Mouse (Mus musculus) stomach, embryonic 14.5 days (tissue): ENCODE data around the gene Prkce. TPM values are rescaled to one million over a fixed set of nuclear protein-coding genes. Genes with fewer than 3 reads are reported as not detected.

Experiments used
- ATAC-seq: fragments of 200-750 bp; cut with Nextera tagmentation; 2 replicates; pipeline ENCODE4 v1.8.0; 2017; ENCODE audit warnings: low read depth, moderate TSS enrichment; ENCODE audit not compliant: insufficient number of reproducible peaks, insufficient read depth, low FRiP score
- H3K27ac ChIP-seq: fragments of 300-500 bp; sonication (generic); 2 replicates; pipeline ENCODE4 v1.5.1; 2014; ENCODE audit warnings: mild to moderate bottlenecking, low read length, moderate library complexity, mixed read lengths
- H3K27me3 ChIP-seq: fragments of 300-500 bp; sonication (generic); 2 replicates; pipeline ENCODE4 v1.6.1; 2014; ENCODE audit warnings: low read length, control low read depth, mixed read lengths; ENCODE audit not compliant: control insufficient read depth, insufficient read depth
- H3K36me3 ChIP-seq: fragments of 300-500 bp; sonication (generic); 2 replicates; pipeline ENCODE4 v1.6.1; 2014; ENCODE audit warnings: mild to moderate bottlenecking, control low read depth, low read length, moderate library complexity, mixed read lengths; ENCODE audit not compliant: control insufficient read depth, insufficient read depth
- H3K4me1 ChIP-seq: fragments of 300-500 bp; sonication (generic); 2 replicates; pipeline ENCODE4 v1.6.1; 2014; ENCODE audit warnings: low read length, control low read depth, mixed read lengths; ENCODE audit not compliant: control insufficient read depth, insufficient read depth
- H3K4me2 ChIP-seq: fragments of 300-500 bp; sonication (generic); replicated peaks from 2 replicates; pipeline ENCODE4 v1.6.1; 2014; ENCODE audit warnings: low read depth, low read length, control low read depth
- H3K4me3 ChIP-seq: fragments of 300-500 bp; sonication (generic); 2 replicates; pipeline ENCODE4 v1.5.1; 2014; ENCODE audit warnings: low read depth, low read length, control low read depth
- H3K9ac ChIP-seq: fragments of 300-500 bp; sonication (generic); replicated peaks from 2 replicates; pipeline ENCODE4 v1.6.1; 2014; ENCODE audit warnings: low read depth, mild to moderate bottlenecking, control low read depth, low read length, moderate library complexity, mixed read lengths
- H3K9me3 ChIP-seq: fragments of 300-500 bp; sonication (generic); 2 replicates; pipeline ENCODE4 v1.6.1; 2016; ENCODE audit warnings: low read depth, low read length, control low read depth; ENCODE audit not compliant: control insufficient read depth
- WGBS: fragments of 180-500 bp; shearing (Covaris S2); extraction: QIAGEN DNeasy Blood & Tissue Kit; methylation state at CpG from one replicate; pipeline ENCODE4 v1.1.7; 2014; 5-methylcytosine and 5-hydroxymethylcytosine counted together
- polyA plus RNA-seq: library from polyadenylated mRNA; unstranded; fragments of >200 nt; fragmentation: Nextera tagmentation; extraction: Ambion mirVana; gene quantifications from 2 replicates; pipeline ENCODE4 v1.2.1, GENCODE M21; 2014

The Prkce gene
- polyA plus RNA-seq, 1 experiment from 2014 or later, result 7.3 TPM

GRCm38 (mm10) chr17:86234587-86235150, 67.1 kb downstream of the Prkce start:
- H3K36me3 ChIP-seq, result no peaks in the 10 kb centered on the region
- no peak for ATAC-seq
- H3K27me3 ChIP-seq, result no peaks in the 10 kb centered on the region
- WGBS, result 76% methylated on average over 9 of the region's 9 CpGs
- no peak overlapping the region for H3K9ac ChIP-seq
- H3K4me1 ChIP-seq, result no peaks in the 10 kb centered on the region
- no peak overlapping the region for H3K4me2 ChIP-seq
- H3K4me3 ChIP-seq, result no peak overlapping the region
- H3K27ac ChIP-seq, result no peak overlapping the region
- no peaks in the 10 kb centered on the region; the same call in 1 of the 2 replicates for H3K9me3 ChIP-seq

- no peak overlapping the region for H3K4me2 ChIP-seq
- 89% methylated on average over 10 of the region's 10 CpGs for WGBS
- no peak for ATAC-seq
Measured at GRCm38 (mm10) chr17:86236026-86236712, 68.6 kb downstream of the Prkce start.

GRCm38 (mm10) chr17:86236861-86237763, 69.5 kb downstream of the Prkce start:
- 87% methylated on average over 16 of the region's 16 CpGs for WGBS
- Histone ChIP-seq H3K9ac (no peak overlapping the region), H3K27ac (no peak overlapping the region), H3K36me3 (no peaks in the 10 kb centered on the region), H3K4me2 (no peak overlapping the region), H3K27me3 (no peaks in the 10 kb centered on the region), H3K4me3 (no peak overlapping the region), H3K9me3 (no peaks in the 10 kb centered on the region; the same call in 1 of the 2 replicates), H3K4me1 (no peaks in the 10 kb centered on the region)
- ATAC-seq, result no peak

More at GRCm38 (mm10) chr17:86236026-86236712, 68.6 kb downstream of the Prkce start:
- H3K27me3 ChIP-seq, result no peaks in the 10 kb centered on the region
- no peaks in the 10 kb centered on the region for H3K4me1 ChIP-seq
- no peak overlapping the region for H3K27ac ChIP-seq
- H3K4me3 ChIP-seq, result no peak overlapping the region
- no peaks in the 10 kb centered on the region; the same call in 1 of the 2 replicates for H3K9me3 ChIP-seq
- H3K9ac ChIP-seq, result no peak overlapping the region
- H3K36me3 ChIP-seq, result no peaks in the 10 kb centered on the region

- no peaks in the 10 kb centered on the region for H3K4me1 ChIP-seq
- WGBS, result 89% methylated on average over 9 of the region's 9 CpGs
- ATAC-seq, result no peak
- no peaks in the 10 kb centered on the region for H3K9me3 ChIP-seq
- no peaks in the 10 kb centered on the region for H3K27me3 ChIP-seq
- H3K4me3 ChIP-seq, result no peak overlapping the region
- H3K4me2 ChIP-seq, result no peak overlapping the region
- H3K9ac ChIP-seq, result no peak overlapping the region
- no peak overlapping the region for H3K27ac ChIP-seq
- H3K36me3 ChIP-seq, result no peaks in the 10 kb centered on the region
Measured at GRCm38 (mm10) chr17:86242291-86242690, 74.7 kb downstream of the Prkce start.

GRCm38 (mm10) chr17:86243109-86243527, 75.5 kb downstream of the Prkce start:
- Histone ChIP-seq H3K4me1 (no peaks in the 10 kb centered on the region), H3K36me3 (no peaks in the 10 kb centered on the region), H3K9me3 (no peaks in the 10 kb centered on the region), H3K27ac (no peak overlapping the region), H3K4me3 (no peak overlapping the region), H3K9ac (no peak overlapping the region), H3K27me3 (no peaks in the 10 kb centered on the region), H3K4me2 (no peak overlapping the region)
- 70% methylated on average over 16 of the region's 16 CpGs for WGBS
- no peak for ATAC-seq

GRCm38 (mm10) chr17:86244397-86244796, 76.8 kb downstream of the Prkce start:
- Histone ChIP-seq H3K27ac (no peak overlapping the region), H3K27me3 (no peaks in the 10 kb centered on the region), H3K9me3 (no peaks in the 10 kb centered on the region), H3K9ac (no peak overlapping the region), H3K4me2 (no peak overlapping the region), H3K36me3 (no peaks in the 10 kb centered on the region), H3K4me3 (no peak overlapping the region), H3K4me1 (no peaks in the 10 kb centered on the region; the same call in 1 of the 2 replicates)
- 90% methylated on average over 5 of the region's 5 CpGs for WGBS
- ATAC-seq, result no peak

- H3K27me3 ChIP-seq, result no peaks in the 10 kb centered on the region
- WGBS, result 83% methylated on average over 8 of the region's 8 CpGs
- H3K4me1 ChIP-seq, result peaks cover 8% of the 10 kb centered on the region; the same call in 1 of the 2 replicates
- H3K36me3 ChIP-seq, result no peaks in the 10 kb centered on the region
- no peak overlapping the region for H3K9ac ChIP-seq
- no peak overlapping the region for H3K27ac ChIP-seq
- H3K4me3 ChIP-seq, result no peak overlapping the region
- ATAC-seq, result no peak
- H3K4me2 ChIP-seq, result no peak overlapping the region
- H3K9me3 ChIP-seq, result no peaks in the 10 kb centered on the region
Measured at GRCm38 (mm10) chr17:86248832-86249231, 81.2 kb downstream of the Prkce start.
